Mouse (Mus musculus) kidney, embryonic 14.5 days (tissue): Measurements from ENCODE around the gene Ccr6. TPM values are rescaled to one million over a fixed set of nuclear protein-coding genes. Genes with fewer than 3 reads are reported as not detected.

Source experiments
- ATAC-seq: fragments of 200-750 bp; cut with Nextera tagmentation; 2 replicates; pipeline ENCODE4 v1.8.0; 2017; ENCODE audit warnings: moderate number of reproducible peaks, mild to moderate bottlenecking, moderate TSS enrichment, moderate library complexity; ENCODE audit not compliant: low FRiP score, low TSS enrichment
- H3K27ac ChIP-seq: fragments of 300-500 bp; sonication (generic); 2 replicates; pipeline ENCODE4 v1.5.1; 2014; ENCODE audit warnings: low read depth, mild to moderate bottlenecking, low read length, moderate library complexity, mixed read lengths
- H3K27me3 ChIP-seq: fragments of 300-500 bp; sonication (generic); 2 replicates; pipeline ENCODE4 v1.6.1; 2014; ENCODE audit warnings: mild to moderate bottlenecking, low read length; ENCODE audit not compliant: control insufficient read depth, insufficient read depth
- H3K36me3 ChIP-seq: fragments of 300-500 bp; sonication (generic); 2 replicates; pipeline ENCODE4 v1.6.1; 2014; ENCODE audit warnings: low read length, mixed read lengths; ENCODE audit not compliant: control insufficient read depth, insufficient read depth
- H3K4me1 ChIP-seq: fragments of 300-500 bp; sonication (generic); 2 replicates; pipeline ENCODE4 v1.6.1; 2014; ENCODE audit warnings: low read length, mixed read lengths; ENCODE audit not compliant: control insufficient read depth, insufficient read depth
- H3K4me2 ChIP-seq: fragments of 300-500 bp; sonication (generic); replicated peaks from 2 replicates; pipeline ENCODE4 v1.6.1; 2014; ENCODE audit warnings: low read depth, mild to moderate bottlenecking, low read length
- H3K4me3 ChIP-seq: fragments of 300-500 bp; sonication (generic); 2 replicates; pipeline ENCODE4 v1.5.1; 2014; ENCODE audit warnings: mild to moderate bottlenecking, low read length
- H3K9ac ChIP-seq: fragments of 300-500 bp; sonication (generic); 2 replicates; pipeline ENCODE4 v1.6.1; 2014; ENCODE audit warnings: low read depth, mild to moderate bottlenecking, low read length, moderate library complexity
- H3K9me3 ChIP-seq: fragments of 300-500 bp; sonication (generic); 2 replicates; pipeline ENCODE4 v1.6.1; 2016; ENCODE audit warnings: low read length; ENCODE audit not compliant: control insufficient read depth
- WGBS: fragments of 180-500 bp; shearing (Covaris S2); extraction: QIAGEN DNeasy Blood & Tissue Kit; methylation state at CpG from one replicate; pipeline ENCODE4 v1.1.7; 2014; 5-methylcytosine and 5-hydroxymethylcytosine counted together
- polyA plus RNA-seq: library from polyadenylated mRNA; unstranded; fragments of >200 nt; fragmentation: Nextera tagmentation; extraction: Ambion mirVana; gene quantifications from 2 replicates; pipeline ENCODE4 v1.2.1, GENCODE M21; 2014

Ccr6 gene
- polyA plus RNA-seq, 1 experiment from 2014 or later, result not detected

DNA sequence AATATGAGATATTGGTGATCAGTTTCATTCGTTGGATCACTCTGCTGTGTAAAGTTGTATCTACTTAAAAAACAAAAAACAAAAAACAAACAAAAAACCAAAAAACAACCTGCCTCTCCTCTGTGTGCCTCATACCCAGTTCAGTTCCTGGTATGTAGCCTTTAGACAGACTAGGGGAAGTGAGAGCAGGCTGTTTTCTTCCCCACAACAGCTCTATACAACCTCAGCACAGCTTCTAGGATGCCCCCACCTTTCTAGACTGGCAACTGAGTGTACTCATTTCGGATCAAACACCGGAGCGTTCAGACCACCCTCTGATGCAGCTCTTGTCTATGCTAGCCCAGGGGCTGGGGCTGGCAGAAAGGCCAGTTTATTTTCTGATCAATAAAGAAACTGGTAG, 10.1 kb upstream of the Ccr6 start:
- no peaks in the 10 kb centered on the region for H3K27me3 ChIP-seq
- ATAC-seq, result no peak
- 84% methylated on average over 4 of the region's 4 CpGs for WGBS
- no peak overlapping the region for H3K4me3 ChIP-seq
- H3K4me1 ChIP-seq, result 0 out of 2 replicates have a peak, but pooled peaks cover 2% of the 10 kb centered on the region
- H3K36me3 ChIP-seq, result no peaks in the 10 kb centered on the region
- no peak overlapping the region for H3K9ac ChIP-seq
- H3K9me3 ChIP-seq, result no peaks in the 10 kb centered on the region
- H3K4me2 ChIP-seq, result no peak overlapping the region
- H3K27ac ChIP-seq, result no peak overlapping the region

DNA sequence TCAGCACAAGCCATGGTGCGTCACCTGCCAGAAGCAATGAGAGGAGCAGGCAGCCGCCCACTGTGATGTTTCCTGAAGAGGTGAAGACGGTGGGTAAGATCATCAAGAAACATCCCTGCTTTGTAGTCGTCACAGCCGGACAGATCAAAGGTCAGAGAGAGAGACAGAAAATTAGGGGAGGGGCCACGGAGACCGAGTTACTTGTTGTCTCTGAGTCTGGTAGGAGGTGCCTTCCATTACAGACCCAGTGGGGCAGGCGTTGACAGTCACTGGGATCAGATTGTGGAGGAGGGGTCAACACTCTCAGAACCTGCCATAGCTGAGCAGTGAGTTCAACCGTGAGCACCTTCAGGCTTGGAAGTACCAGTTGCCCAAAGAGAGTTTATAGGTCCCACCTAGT, 7.2 kb upstream of the Ccr6 start:
- H3K36me3 ChIP-seq, result no peaks in the 10 kb centered on the region
- no peak overlapping the region for H3K4me3 ChIP-seq
- H3K27me3 ChIP-seq, result no peaks in the 10 kb centered on the region
- no peak overlapping the region for H3K9ac ChIP-seq
- ATAC-seq, result no peak
- H3K4me1 ChIP-seq, result peaks cover 2% of the 10 kb centered on the region; the same call in 1 of the 2 replicates
- H3K27ac ChIP-seq, result no peak overlapping the region
- no peak overlapping the region for H3K4me2 ChIP-seq
- WGBS, result 29% methylated on average over 9 of the region's 9 CpGs
- H3K9me3 ChIP-seq, result no peaks in the 10 kb centered on the region

DNA sequence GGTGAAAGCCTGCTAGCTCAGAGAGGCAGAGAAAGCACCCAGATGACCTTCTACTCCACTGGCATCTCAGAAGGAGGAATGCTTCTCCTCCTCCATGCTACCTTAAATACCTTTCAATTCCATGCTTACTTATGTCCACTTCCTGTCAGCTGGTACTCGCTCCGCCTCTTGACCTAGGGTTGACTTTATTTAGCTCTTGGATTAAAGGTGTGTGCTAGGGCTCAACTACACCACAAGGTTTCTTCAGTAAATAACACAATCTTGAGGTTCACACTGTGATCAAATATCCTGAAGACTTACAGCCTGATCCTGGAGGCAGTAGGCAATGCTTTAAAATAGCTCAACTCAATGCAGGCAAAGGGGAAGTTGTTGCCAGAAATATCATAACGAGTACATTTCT, 6.2 kb upstream of the Ccr6 start:
- no peaks in the 10 kb centered on the region for H3K36me3 ChIP-seq
- no peak overlapping the region for H3K4me2 ChIP-seq
- no peak for ATAC-seq
- H3K4me1 ChIP-seq, result peaks cover 6% of the 10 kb centered on the region; the same call in 1 of the 2 replicates
- no peaks in the 10 kb centered on the region for H3K9me3 ChIP-seq
- WGBS, result 93% methylated on average over 3 of the region's 3 CpGs
- H3K9ac ChIP-seq, result no peak overlapping the region
- H3K27ac ChIP-seq, result no peak overlapping the region
- no peak overlapping the region for H3K4me3 ChIP-seq
- no peaks in the 10 kb centered on the region for H3K27me3 ChIP-seq

DNA sequence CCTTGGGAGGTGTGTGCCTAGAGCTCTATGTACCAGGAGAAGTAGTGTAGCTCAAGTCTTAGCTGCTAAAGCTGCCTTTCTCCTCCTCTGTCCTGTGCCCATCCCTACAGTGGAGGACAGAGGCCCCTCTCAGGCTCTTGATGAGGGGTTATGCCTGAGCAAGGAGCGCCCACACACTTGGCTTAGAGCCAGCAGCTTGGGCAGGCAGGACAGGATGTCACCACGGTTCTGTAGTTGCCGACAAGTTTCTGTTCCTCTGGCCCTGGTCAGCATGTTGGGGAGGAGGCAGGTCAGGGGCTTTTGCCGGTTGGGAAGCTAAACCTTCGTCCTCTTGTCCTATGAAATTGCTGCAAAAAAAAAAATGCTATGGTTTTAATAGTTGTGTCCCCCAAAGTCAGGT, 3.8 kb upstream of the Ccr6 start:
- H3K4me3 ChIP-seq, result no peak overlapping the region
- H3K36me3 ChIP-seq, result no peaks in the 10 kb centered on the region
- 40% methylated on average over 5 of the region's 5 CpGs for WGBS
- no peaks in the 10 kb centered on the region for H3K27me3 ChIP-seq
- no peaks in the 10 kb centered on the region for H3K9me3 ChIP-seq
- ATAC-seq, result no peak
- H3K27ac ChIP-seq, result no peak overlapping the region
- H3K9ac ChIP-seq, result no peak overlapping the region
- no peak overlapping the region for H3K4me2 ChIP-seq
- H3K4me1 ChIP-seq, result peaks cover 6% of the 10 kb centered on the region; the same call in 1 of the 2 replicates

DNA sequence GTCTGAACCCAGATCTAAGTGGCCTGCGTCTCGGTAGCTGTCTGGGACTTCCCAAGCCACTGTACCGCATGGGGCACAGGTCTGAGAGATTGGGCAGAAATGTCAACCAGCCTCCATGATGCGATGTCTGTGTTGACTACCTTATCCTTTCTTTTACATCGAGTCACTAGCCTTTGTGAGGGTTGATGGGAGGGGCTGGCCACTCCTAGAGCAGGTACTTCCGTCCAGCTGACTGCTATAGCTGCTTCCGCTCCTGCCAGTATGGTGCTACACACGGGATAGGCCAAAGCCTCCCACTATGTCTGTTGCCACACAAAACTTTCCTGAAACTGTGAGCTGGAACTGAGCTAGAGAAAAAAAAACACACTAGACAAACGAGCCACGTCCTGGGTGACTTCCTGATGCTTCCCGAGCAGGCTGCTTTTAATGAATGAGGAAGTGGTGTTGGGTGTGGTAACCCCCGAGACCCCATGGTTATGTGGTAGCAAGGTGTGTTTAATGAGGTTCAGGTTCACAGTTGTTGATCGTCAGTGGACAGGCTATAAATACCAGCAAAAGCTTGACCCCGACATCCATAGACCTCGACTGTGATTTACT, 2.1 kb upstream of the Ccr6 start:
- Histone ChIP-seq H3K4me3 (no peak overlapping the region), H3K36me3 (no peaks in the 10 kb centered on the region), H3K27me3 (no peaks in the 10 kb centered on the region), H3K4me2 (no peak overlapping the region), H3K9ac (no peak overlapping the region), H3K4me1 (peaks cover 3% of the 10 kb centered on the region; the same call in 1 of the 2 replicates), H3K9me3 (no peaks in the 10 kb centered on the region), H3K27ac (no peak overlapping the region)
- 42% methylated on average over 15 of the region's 15 CpGs for WGBS
- no peak for ATAC-seq

DNA sequence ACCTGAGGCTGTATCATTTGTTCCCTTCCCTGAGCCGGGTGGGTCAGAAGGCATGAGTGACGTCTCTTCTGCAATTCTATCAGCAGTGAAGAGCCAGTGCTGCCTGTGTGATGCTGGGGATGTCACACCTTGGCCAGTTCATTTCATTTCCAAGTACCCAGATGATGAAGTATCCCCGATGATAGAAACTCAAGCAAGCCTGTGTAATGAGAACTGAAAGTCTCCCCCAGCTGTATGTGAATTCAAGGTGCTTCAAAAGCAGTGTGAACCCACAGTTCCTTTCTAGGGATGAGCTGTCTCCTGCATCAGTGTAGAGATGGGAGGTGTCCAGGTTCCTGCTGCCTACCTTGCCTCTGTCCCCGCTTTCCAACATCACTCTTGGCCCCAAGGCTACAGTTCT, 1.3 kb upstream of the Ccr6 start:
- Histone ChIP-seq H3K4me3 (no peak overlapping the region), H3K4me1 (peaks cover 3% of the 10 kb centered on the region; the same call in 1 of the 2 replicates), H3K36me3 (no peaks in the 10 kb centered on the region), H3K27me3 (no peaks in the 10 kb centered on the region), H3K9me3 (no peaks in the 10 kb centered on the region), H3K27ac (no peak overlapping the region), H3K4me2 (no peak overlapping the region), H3K9ac (no peak overlapping the region)
- ATAC-seq, result no peak
- 94% methylated on average over 4 of the region's 4 CpGs for WGBS

DNA sequence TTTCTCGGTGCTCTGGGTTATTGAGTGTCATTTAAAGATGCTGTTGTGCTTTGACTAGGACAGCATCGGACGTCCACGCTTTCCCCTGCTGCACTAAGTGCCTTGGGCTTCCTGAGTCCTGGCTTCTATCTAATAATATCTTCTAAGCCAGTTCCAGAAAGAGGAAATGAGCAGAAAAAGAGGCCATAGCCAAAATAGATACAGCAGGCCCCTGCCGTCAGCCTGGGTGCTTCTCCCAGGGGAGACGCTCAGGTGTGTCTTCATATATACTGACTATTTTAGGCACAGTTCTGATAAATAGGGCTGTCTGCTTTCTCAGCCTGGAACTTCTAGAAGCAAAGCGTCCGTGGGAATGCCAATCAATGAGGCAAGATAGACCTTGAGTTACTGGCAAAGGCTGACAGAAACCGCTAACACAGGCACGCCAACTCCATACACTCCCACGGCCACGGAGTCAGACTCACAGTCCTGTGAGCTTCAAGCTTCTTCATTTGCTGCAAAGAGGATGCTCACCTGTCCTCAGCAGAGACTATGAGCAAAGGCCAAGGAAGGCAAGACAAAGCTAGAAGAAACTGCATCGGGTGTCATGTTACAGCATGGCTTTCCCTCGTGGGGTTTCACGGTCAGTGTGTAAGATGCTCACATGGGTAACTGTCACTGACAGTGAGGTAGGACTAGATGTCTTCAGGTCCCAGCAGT, 2.3 kb downstream of the Ccr6 start:
- H3K27ac ChIP-seq, result no peak overlapping the region
- 68% methylated on average over 15 of the region's 15 CpGs for WGBS
- no peaks in the 10 kb centered on the region for H3K9me3 ChIP-seq
- H3K4me1 ChIP-seq, result peaks cover 3% of the 10 kb centered on the region; the same call in 1 of the 2 replicates
- no peak overlapping the region for H3K9ac ChIP-seq
- no peak for ATAC-seq
- no peak overlapping the region for H3K4me3 ChIP-seq
- H3K4me2 ChIP-seq, result no peak overlapping the region
- H3K36me3 ChIP-seq, result no peaks in the 10 kb centered on the region
- no peaks in the 10 kb centered on the region for H3K27me3 ChIP-seq

DNA sequence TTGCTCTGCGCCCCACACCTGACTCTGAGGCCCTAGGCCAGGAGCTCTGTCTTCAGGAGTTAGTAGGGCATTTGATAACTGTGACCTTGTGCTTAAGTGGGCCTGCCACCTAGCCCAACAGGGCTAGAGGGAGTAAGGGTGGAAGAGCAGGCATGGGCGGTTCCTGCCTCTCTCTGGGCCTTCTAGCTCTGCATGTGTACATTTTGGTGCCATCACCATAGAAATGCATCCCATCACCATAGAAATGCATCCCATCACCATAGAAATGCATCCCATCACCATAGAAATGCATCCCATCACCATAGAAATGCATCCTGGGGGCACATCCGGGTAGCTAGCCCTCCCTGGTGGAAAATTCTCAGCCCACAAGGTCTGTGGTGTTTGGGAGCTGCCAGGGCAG, 3.7 kb downstream of the Ccr6 start:
- WGBS, result 77% methylated on average over 3 of the region's 3 CpGs
- no peak overlapping the region for H3K27ac ChIP-seq
- H3K4me2 ChIP-seq, result no peak overlapping the region
- H3K9me3 ChIP-seq, result no peaks in the 10 kb centered on the region
- no peak for ATAC-seq
- no peaks in the 10 kb centered on the region for H3K27me3 ChIP-seq
- no peaks in the 10 kb centered on the region for H3K4me1 ChIP-seq
- H3K4me3 ChIP-seq, result no peak overlapping the region
- no peak overlapping the region for H3K9ac ChIP-seq
- no peaks in the 10 kb centered on the region for H3K36me3 ChIP-seq

DNA sequence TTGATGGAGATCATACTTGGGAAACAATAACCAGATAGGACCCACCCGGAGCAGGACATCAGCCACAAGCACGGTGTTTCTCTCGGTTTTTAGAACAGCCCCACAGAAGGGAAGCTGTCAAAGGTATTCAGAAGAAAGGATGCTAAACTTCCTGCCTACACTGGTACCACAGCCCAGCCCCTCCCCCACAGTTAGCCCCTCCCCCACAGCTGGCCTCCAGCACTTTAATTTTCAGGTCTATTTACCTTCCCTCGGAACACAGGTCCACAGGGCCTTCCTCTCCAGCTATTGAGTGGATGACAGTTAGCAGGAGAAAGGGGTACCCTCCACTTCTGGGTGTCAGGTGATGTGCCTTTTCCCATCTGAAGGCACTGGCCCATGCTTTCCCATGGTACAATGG, 4.7 kb downstream of the Ccr6 start:
- WGBS, result 52% methylated on average over 4 of the region's 4 CpGs
- H3K27ac ChIP-seq, result no peak overlapping the region
- H3K4me2 ChIP-seq, result no peak overlapping the region
- no peaks in the 10 kb centered on the region for H3K4me1 ChIP-seq
- no peaks in the 10 kb centered on the region for H3K27me3 ChIP-seq
- no peak overlapping the region for H3K9ac ChIP-seq
- H3K9me3 ChIP-seq, result no peaks in the 10 kb centered on the region
- ATAC-seq, result no peak
- H3K4me3 ChIP-seq, result no peak overlapping the region
- no peaks in the 10 kb centered on the region for H3K36me3 ChIP-seq
